Mouse (Mus musculus) natural killer cell, adult 2 months (primary cell): ENCODE results near the gene Tmem56.

Source experiments
- DNase-seq, 2 experiments: peaks; one replicate each; pipeline ENCODE4 v3.0.0; 2022; ENCODE audit warnings: low spot score in 2 of 2

Gene Tmem56

DNA sequence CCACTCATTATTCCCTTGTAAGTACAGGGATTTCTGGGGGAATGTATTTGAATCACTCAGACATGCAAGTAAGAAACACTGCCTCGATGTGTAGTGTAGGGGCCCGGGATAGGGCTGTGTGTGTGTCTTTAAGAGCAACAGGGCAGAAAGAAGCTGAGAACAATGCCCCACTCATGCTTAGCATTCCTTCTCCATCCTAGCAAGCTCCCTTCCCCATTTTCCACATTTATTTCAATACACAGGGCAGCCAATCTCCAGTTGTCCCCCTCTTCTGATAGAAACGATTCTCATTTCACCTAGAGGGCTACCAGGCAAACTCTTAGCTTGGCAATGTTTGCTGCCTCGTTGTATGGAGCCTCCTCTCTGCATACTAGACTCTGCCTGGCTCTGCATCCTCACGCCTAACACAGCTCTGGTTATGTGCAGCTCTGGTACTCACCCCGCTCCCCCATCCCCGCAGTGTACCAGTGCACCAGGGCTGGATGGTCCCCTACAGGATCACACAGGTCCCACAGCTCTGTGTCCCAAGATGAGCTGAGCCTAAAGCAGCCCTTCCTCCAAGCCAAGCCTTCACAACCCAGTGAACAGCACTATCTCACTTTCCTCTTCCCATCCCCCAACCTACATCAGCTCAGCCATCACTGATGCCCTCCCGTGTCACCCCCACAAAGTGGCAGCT lies 42.4 kb downstream of the Tmem56 start:
- DNase-seq: no peak

DNA sequence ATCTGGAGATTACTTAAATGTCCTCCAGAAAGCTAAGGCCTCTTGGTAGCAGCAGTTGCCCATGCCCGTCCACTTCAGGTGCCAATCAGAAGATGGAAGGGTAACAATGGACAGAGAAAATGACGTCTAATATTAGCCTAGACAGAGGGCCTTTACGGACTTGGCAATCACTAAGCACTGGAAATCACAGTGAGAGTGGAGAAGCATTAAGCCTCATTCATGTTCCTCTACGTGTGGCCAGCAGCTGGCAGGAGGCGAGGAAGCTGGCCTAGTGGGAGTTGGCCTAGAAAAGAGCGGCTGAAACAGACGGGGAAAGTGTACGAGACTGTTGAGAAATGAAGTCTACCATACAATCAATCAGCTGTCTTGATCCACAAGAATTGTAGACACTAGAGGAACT lies 43.8 kb downstream of the Tmem56 start:
- DNase-seq: no peak

DNA sequence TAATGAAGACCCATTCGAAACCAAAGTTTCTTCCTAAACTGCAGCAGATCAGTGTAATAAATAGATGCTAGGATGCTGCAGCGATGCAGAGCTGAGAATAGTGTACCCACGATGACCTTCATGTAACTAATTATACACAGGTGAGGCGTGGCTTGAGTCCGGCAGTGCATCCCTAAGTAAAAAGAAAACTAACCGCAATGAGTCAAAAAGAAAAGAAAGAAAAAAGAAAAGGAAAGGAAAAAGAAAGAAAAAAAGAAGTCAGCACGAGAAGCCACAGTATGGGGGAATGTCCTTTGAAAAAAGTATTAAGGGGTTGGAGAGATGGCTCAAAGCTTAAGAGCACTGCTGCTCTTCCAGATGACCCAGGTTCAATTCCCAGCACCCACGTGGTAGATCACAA lies 58.1 kb downstream of the Tmem56 start:
- DNase-seq: no peak

DNA sequence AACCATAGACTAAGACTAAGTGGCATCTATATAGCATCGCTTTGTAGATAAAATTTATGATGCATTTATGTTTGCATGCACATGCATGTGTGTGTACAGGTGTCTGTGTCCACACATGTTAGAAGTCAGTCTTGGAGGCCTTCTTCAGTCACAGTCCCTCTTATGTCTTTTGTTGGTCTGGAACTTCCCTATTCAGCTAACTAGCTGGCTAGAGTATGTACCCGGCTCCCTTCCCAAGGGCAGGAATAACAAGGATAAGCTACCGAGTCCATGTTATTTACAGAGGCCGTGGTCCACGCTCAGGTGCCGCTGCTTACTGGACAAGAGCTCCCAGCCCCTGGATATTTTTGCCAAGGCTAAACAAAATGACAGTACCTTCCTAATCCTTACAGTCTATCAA lies 58.7 kb downstream of the Tmem56 start:
- no peak for DNase-seq

DNA sequence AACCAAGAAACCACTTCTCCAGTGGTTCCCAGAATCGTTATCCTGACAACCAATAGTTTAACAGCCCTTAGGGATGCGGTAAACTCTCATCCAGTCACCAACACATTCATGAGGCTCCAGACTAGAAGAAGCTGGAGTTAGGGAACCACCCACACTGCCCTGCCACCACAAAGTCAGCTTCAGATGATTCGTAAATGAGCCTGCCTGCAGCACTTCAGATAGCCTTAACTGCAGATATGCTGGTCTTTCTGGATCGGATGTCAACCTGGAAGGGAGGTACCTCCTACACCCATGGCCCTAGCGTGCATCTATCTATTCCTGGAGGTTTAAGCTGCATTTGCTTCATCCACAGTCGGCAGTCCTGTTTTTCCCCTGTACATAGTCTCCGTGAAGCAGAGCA lies 60.9 kb downstream of the Tmem56 start:
- no peak for DNase-seq

DNA sequence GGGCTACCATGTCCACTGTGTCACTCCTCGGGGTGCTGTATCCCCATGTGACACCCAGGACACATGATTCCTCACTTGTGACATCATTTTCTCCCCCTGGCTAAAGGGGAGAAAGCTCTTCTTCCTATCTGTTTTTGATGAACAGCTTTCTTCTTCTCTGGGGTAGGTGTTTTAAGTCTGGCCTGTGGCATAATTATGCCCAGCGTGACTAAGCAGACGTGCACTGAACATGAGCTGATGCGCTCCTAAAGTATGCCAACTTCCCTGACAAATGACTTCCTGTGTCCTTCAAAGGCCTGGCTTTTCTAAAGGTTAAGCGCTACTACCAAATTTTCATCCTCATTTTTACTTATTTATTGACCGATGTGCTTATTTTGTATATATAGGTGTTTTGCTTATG lies 65.9 kb downstream of the Tmem56 start:
- DNase-seq: no peak

DNA sequence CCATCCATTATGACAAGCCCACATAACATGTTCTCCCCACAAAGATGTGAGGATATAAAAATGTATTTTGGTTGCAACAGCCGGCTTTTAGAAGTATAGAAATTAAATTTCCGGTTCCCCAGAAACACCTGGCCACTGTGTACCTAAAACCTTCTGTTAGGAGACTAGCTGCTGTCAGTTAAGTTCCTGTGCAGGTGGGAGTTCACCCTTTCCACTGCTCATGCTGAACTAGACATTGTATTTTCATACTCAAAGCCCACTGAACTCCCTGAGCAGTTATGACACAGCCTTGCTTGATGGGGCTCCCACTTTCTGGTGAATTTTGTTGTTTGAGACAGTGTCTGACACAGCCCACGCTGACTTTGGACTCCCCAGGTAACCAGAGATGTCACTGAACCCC lies 69.4 kb downstream of the Tmem56 start:
- no peak for DNase-seq

GRCm38 (mm10) chr3:121212156-121212555 lies 70.7 kb downstream of the Tmem56 start:
- no peak for DNase-seq

DNA sequence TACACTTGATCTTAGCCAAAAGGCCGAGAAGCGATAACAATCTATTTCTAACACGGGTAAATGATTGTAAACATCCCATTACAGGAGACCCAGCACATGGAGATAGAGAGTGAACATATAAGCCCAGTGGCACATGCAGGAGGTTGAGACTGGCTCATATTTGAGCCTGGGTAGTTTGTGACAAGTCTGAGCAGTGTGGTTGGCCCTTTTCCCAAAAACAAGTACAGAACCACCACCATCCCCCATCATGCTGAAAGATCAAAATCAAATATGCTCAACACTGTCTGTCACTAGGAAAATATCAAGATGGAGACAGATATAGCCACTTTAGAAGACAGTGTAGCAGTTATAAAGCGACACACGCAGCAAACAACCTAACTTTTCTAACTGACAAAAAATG lies 73.9 kb downstream of the Tmem56 start:
- no peak for DNase-seq

GRCm38 (mm10) chr3:121206202-121206882 lies 76.6 kb downstream of the Tmem56 start:
- DNase-seq: no peak

GRCm38 (mm10) chr3:121202638-121203037 lies 80.3 kb downstream of the Tmem56 start:
- DNase-seq: no peak

DNA sequence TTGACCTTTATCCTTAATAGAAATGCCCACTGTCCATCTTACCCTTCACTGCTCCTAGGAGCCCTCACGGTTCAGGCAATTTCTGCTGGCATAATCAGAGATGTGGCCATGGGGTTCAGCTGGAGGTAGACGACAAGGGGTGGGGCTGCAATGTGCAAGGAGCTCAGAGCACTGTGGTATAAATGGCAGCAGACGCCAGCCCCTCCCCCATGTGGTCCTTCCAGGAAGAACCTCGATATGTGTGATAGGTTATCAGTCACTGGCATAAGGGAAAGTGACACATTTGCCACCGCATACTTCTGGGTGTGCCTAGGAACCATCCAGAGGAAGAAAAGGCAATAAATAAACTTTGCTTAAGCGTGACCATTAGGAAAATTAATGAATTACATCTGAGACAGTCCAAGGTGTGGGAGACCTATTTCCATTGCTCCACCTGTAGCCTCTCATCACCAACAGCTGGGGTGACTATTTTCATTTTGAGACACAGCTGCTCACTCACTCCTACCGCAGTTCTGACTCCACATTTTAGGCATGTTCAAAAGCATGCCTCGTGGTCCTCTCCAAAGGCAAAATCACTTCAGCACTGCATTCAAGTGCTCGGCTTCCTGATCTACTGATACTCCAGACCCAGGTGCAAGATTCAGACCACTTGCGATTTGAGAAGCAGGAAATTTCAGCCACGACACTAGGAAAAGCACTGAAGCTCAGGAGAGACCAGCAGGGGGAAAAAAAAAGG lies 81.7 kb downstream of the Tmem56 start:
- no peak for DNase-seq

GRCm38 (mm10) chr3:121189199-121189598 lies 93.7 kb downstream of the Tmem56 start:
- no peak for DNase-seq

DNA sequence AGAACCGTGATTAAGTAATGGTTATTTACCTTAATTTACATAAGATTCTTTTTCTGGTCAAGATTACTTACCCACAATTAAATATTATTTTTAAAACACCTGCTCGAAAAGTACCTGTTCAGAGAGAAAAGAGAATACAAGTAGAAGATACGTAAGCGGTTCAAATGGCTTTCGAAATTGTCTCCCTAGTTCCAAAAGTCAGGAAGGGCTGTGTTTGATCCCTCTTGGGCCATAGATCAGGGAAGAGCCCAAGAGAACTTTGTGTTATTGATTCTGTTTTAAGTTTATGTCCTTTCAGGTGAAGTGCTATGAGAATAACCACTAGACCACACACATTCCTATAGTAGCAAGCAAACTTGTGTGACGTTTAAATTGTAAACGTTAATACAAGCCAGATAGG lies 95.4 kb downstream of the Tmem56 start:
- no peak for DNase-seq

DNA sequence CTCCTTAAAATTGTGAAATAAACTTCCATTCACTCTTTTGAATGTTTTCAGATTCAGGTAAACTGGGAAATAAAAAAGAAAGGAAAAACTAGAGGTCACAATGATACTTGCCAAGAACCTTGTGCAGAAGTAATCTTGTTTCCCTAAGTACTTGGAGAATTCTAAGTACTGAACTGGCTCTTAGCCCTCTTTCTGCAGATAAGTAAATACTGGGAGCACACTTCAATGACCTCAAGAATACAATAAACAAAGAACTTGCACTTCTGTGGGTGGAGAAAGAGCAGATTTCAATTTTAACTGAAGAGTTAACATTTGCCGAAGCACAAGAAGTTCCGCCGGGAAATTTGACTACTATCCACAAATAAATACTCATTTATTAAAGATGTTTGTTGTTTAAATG lies 96.0 kb downstream of the Tmem56 start:
- DNase-seq: no peak

DNA sequence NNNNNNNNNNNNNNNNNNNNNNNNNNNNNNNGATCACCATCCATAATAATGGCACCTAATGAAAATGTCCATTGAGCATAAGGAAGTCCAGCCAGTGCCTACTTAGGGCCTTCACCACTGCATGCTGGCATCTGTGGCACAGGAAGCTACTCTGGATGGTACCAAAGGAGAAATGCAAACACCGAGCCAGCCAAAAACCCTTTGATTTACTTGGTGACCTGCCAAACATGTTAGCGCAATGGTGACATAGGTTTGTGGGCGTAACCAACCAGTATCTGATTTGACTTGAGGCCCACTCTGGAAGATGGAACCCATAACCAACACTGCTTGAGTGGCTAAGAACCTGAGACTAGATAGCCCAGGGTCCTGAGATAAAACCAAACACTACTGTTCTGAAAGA lies 97.7 kb downstream of the Tmem56 start:
- DNase-seq: no peak

- DNase-seq: no peak
These were observed 106.9 kb downstream of the Tmem56 start for GRCm38 (mm10) chr3:121176011-121176410.

DNA sequence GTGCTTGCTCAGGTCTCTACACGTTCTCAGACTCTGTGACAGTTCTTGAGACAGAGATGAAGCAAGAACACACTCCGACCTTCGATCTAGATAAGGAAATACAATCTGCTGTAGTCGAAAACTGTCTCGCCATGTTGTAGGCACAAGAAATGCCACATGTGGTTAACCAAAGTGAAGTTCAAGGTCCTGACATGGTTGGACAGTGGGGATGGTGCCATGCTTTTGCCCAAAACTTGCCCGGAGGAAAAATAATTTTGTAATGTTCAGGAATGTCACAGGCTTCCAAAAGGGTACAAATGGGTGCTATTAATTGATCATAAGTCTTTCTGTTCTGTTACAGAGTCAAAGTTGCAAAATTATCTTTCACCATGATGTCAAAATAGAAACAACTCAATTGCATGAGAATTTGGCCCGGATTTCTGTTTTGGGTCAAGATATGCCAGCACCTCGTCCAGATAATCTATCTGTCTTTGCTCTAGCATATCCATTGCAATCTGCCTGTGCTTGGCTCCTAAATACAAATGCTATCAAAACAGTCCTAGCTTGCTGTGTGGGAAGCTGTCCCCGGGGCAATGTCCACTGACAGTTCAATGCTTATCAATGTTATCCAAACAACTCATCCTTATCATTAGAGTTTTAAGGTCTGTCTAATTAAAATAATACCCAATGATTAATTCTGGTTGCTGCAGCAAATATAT lies 108.5 kb downstream of the Tmem56 start:
- no peak for DNase-seq

- no peak for DNase-seq
These were observed 110.2 kb downstream of the Tmem56 start for GRCm38 (mm10) chr3:121172718-121173117.

GRCm38 (mm10) chr3:121171872-121172265 lies 111.0 kb downstream of the Tmem56 start:
- DNase-seq: no peak

DNA sequence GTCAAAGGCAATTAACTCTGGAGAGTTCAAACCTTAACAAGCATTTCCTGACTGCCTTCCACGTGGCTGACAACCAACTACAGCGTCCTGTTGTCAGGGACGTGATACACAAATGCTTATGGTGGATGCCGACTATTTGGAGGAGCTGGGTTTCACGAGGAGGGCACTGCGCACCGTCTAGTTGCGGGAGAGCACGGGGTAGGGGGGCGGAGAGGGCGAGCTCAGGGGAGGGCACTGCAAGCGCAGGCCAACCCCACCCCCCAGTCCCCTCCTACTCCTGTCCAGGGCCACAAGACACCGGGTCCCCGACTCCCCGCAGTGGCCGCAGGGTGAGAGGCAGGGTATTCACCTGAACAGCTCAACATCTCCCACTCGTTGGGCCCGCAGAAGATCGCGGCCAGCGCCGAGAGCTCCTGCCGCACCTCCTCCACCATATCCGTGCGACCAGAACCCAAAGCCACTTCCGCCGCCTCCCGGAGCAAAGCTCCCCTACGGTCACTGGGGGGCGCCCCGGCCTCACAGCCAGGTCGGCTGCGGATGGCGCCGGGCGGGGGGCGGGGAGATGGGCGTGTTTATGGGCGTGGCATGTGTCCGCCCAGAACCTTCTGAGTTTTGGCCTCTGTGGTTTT lies 111.5 kb downstream of the Tmem56 start, which contains the start of gene Rwdd3:
Gene Rwdd3, minus strand, starts transcription at position 453 of the 629 bp plus-strand sequence.
- peak; percentile 90 to 93 for DNase-seq

DNA sequence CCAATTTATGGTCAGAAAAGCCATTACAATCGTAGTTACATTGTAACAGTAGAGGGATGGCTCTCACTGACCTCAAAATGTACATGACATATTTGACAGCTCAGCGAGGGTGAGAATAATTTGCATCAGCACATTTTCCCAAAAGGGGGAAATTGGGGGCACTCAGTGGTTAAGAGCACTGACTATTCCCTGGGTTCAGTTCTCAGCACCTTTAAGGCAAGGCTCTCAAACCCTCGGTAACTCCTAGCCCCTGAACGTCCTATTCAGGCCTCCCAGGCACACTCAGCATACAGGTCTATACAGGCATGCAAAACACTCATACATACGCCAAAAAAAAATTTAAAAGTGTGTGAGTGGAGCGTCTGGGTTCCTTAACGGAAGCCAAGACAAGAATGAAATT lies 112.3 kb downstream of the Tmem56 start:
- DNase-seq: no peak
